Mouse (Mus musculus) megakaryocyte, embryonic 14.5 days (primary cell): ENCODE data around the gene Sgip1. TPM values are rescaled to one million over a fixed set of nuclear protein-coding genes. Genes with fewer than 3 reads are reported as not detected.

Experiments
- H3K27me3 ChIP-seq: replicated peaks from 2 replicates; pipeline ENCODE3; 2012; ENCODE audit warnings: inconsistent platforms
- H3K36me3 ChIP-seq: replicated peaks from 2 replicates; pipeline ENCODE3; 2012; ENCODE audit warnings: low read length, inconsistent platforms, mixed read lengths
- H3K4me1 ChIP-seq: 2 replicates; pipeline ENCODE4 v1.6.1; 2012; ENCODE audit warnings: inconsistent platforms
- H3K4me3 ChIP-seq: replicated peaks from 2 replicates; pipeline ENCODE3; 2012; ENCODE audit warnings: moderate library complexity, mild to moderate bottlenecking, inconsistent platforms
- H3K9me3 ChIP-seq: 2 replicates; pipeline ENCODE4 v1.6.1; 2012; ENCODE audit warnings: inconsistent platforms
- FLI1 ChIP-seq: IDR thresholded peaks from 2 replicates; pipeline ENCODE4 v1.6.1; 2012; ENCODE audit warnings: low read length, inconsistent platforms, mixed read lengths
- GATA1 ChIP-seq: IDR thresholded peaks from 3 replicates; pipeline ENCODE4 v1.6.1; 2012; ENCODE audit warnings: mixed read lengths, low read length, inconsistent platforms, borderline replicate concordance
- polyA plus RNA-seq: library from polyadenylated mRNA; stranded (reverse); fragments of >175 nt; gene quantifications from 2 replicates; pipeline ENCODE4 v1.2.3, GENCODE M21; 2012; ENCODE audit warnings: low replicate concordance; ENCODE audit not compliant: insufficient read depth

The Sgip1 gene
- polyA plus RNA-seq, 1 experiment = not detected

DNA sequence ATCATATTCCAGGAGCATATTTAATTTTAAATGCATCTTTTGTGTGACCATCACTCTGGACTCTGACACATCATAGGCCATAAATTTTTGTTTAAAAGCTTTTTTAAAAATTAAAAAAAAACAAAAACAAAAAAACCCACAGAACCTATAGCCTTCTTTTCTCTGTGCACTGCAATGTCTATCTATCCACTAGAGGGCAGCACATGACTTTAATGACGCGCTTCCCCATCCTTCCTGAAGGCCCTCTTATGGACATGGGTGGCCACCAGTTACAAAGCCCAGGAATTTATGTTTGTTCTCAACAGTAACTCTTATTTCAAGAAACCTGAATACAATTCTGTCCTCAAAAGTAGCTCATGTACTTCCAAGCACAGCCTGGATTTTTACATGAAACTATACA, 245.8 kb downstream of the Sgip1 start:
- no peaks in the 10 kb centered on the region for H3K9me3 ChIP-seq
- no peaks in the 10 kb centered on the region for H3K36me3 ChIP-seq
- TF ChIP-seq GATA1 (no peak), FLI1 (no peak)
- no peaks in the 10 kb centered on the region for H3K27me3 ChIP-seq
- no peak overlapping the region for H3K4me3 ChIP-seq
- peaks cover 11% of the 10 kb centered on the region for H3K4me1 ChIP-seq

DNA sequence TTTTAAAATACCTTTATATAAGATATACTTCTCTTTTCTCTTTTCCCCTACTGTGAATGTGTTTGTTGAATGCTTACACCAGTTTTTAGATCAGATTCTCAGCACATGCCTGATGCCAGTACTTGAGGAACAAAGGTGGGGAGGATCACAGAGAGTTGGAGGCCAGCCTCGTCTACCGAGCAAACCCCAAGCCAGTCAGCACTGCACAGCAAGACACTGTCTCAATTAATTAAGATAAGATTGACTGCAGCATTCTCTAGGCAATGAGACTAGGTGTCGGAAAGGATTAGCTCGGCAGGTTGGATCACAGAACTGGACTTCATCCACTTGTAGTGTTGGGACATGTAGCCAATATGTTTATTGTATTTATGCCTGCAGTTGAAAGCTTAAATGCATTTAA, 246.2 kb downstream of the Sgip1 start:
- Histone ChIP-seq H3K27me3 (no peaks in the 10 kb centered on the region), H3K4me1 (peaks cover 11% of the 10 kb centered on the region), H3K4me3 (no peak overlapping the region), H3K36me3 (no peaks in the 10 kb centered on the region), H3K9me3 (no peaks in the 10 kb centered on the region)
- no peak for TF ChIP-seq GATA1
- no peak for TF ChIP-seq FLI1

DNA sequence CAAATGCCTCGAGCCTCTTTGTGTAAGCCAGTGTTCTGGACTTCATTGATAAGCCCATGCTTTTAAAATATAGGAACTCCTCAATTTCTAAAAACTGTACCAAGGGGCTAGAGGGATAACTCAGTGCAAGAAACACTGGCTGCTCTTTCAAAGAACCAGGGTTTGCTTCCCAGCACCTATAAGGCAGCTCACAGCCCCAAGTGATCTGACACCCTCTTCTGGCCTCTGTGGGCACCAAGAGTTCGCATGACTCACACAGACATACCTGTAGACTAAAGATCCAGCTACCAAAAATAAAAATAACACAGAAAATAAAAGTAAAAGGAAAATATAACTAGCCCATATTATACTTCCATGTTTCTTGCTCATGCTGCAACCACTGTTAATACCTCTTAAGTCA, 246.7 kb downstream of the Sgip1 start:
- H3K4me3 ChIP-seq = no peak overlapping the region
- H3K9me3 ChIP-seq = no peaks in the 10 kb centered on the region
- no peak for TF ChIP-seq GATA1
- no peak for TF ChIP-seq FLI1
- H3K27me3 ChIP-seq = no peaks in the 10 kb centered on the region
- H3K36me3 ChIP-seq = no peaks in the 10 kb centered on the region
- peaks cover 11% of the 10 kb centered on the region for H3K4me1 ChIP-seq

DNA sequence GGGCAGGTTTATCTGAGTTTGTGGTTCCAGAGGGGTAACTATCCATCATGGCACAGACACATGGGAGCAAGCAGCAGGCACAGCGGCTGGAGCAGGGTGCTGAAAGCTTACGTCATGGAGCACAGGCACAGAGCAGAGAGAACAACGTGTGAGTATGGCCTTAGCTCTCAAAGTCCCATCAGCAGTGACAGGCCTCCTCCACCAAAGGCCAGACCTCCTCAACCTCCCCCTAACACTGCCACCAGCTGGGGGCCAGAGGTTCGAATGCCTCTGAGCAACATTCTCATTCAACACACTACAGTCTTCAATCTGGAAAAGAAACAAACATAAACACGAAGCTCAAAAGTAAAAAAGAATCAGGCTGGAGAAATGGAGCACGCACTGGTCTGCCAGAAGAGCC, 247.4 kb downstream of the Sgip1 start:
- no peaks in the 10 kb centered on the region for H3K9me3 ChIP-seq
- H3K4me1 ChIP-seq = peaks cover 11% of the 10 kb centered on the region
- no peaks in the 10 kb centered on the region for H3K36me3 ChIP-seq
- no peaks in the 10 kb centered on the region for H3K27me3 ChIP-seq
- no peak for TF ChIP-seq FLI1
- TF ChIP-seq GATA1 = no peak
- no peak overlapping the region for H3K4me3 ChIP-seq

DNA sequence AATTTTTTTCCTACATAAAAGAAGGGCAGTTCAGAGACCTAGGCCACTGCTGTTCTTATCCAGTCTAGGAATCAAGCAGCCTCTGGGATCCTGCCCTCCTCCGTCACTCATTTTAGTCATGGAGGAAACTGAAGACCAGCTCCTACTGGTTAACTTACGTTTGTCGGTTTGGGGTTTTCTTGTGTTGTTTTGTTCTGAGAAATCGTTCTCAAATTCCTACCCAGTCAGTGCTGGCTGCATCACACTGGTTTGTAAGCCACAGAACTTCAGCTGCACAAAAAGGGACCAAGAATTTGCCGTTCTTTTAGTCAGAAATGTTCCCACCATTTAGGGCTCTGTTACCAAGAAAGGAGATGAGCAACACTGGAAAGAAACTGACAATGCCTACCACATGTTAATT, 248.3 kb downstream of the Sgip1 start:
- Histone ChIP-seq H3K27me3 (no peaks in the 10 kb centered on the region), H3K4me1 (peaks cover 11% of the 10 kb centered on the region), H3K4me3 (no peak overlapping the region), H3K9me3 (no peaks in the 10 kb centered on the region), H3K36me3 (no peaks in the 10 kb centered on the region)
- TF ChIP-seq GATA1 = no peak
- TF ChIP-seq FLI1 = no peak

DNA sequence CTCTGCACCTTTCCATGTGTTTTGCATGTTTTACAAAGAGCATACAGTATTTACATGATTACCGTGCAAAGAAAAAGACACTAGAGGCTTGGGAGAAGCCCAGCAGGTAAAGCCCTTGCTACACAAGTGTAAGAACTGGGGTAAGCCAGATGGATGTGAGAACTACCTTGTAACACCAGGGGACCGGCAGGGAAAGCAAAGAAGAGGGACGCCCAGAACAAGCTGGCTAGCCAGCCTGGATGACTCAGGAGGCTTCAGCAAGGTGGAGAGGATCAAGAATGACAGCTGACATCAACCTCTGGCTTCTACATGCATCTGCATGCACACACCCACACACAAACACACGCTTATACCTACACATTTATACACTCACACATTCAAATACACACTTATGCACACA, 248.9 kb downstream of the Sgip1 start:
- Histone ChIP-seq H3K4me3 (no peak overlapping the region), H3K4me1 (peaks cover 11% of the 10 kb centered on the region), H3K27me3 (no peaks in the 10 kb centered on the region), H3K9me3 (no peaks in the 10 kb centered on the region), H3K36me3 (no peaks in the 10 kb centered on the region)
- TF ChIP-seq FLI1 (no peak), GATA1 (no peak)

DNA sequence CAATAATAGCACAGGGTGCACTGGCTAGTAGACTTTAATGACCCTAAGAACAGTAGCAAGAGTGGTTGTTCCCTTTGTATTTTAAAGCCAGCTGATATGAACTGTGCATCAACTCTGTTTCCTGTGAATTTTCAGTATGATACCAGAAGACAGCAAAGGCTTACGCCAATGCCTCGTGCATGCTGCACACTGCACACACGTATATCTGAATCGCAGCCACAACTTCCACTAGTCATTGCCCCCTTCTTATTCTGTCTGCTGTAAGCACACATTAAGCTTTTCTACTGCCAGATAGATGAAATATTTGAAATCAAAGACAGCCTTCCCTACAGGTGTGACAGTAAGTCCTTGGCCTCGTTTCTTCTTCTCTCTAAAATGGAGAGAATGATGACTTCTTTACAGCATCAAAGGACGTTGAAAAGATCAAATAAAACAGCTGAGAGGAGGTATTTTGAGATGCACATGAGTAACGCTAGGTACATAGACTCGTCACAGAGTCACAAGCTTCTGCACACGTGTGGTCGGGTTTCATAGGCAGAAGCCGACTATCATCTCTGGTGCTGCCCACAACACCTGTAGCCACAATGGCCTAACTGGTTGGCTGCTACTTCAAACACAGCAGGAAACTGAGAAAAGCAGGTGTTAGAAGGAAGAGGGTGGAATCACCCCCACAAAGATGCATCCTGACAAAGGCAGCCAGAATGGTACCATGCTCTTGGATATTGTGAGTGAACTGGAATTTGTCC, 249.7 kb downstream of the Sgip1 start:
- TF ChIP-seq FLI1 = no peak
- no peak for TF ChIP-seq GATA1
- Histone ChIP-seq H3K27me3 (no peaks in the 10 kb centered on the region), H3K4me3 (no peak overlapping the region)

DNA sequence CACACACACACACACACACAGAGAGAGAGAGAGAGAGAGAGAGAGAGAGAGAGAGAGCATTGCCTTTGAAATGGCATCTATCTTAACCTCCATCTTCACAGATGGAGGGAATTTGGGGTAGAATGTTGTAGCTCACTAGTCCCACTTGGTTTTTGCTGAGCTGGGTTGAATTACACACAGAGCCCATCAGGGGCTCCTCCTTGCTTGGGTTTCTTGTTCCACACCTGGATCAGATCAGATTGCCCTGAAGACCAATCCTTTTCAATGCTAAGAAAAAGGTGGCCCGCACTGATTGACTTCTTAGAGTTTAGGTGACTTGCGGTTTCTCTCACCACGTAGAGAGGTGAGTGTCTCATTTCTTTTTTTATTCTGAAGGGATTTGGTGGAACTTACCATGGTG, 250.6 kb downstream of the Sgip1 start:
- H3K4me1 ChIP-seq = peaks cover 6% of the 10 kb centered on the region
- H3K9me3 ChIP-seq = no peaks in the 10 kb centered on the region
- H3K36me3 ChIP-seq = no peaks in the 10 kb centered on the region
- H3K4me3 ChIP-seq = no peak overlapping the region
- H3K27me3 ChIP-seq = no peaks in the 10 kb centered on the region
- TF ChIP-seq FLI1 (no peak), GATA1 (no peak)

More for the DNA sequence above, 249.7 kb downstream of the Sgip1 start:
- H3K4me1 ChIP-seq = peaks cover 11% of the 10 kb centered on the region
- no peaks in the 10 kb centered on the region for H3K9me3 ChIP-seq
- no peaks in the 10 kb centered on the region for H3K36me3 ChIP-seq

DNA sequence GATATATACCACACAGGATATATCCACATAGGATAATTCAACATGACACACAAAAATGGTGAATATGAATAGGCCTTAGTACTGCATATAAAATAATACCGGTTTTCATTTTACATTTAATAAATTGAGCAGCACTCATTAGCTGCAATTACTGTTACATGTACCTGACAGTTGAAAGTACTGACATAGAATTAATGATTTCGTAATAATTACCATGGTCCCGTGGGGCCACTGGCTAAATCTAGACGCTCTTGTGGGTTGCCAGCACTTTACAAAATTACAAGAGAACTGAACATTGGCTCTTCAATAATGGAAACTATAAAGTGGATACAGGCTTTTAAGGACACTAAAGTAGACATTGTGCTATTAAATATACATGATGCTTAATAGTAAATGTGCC, 263.6 kb downstream of the Sgip1 start:
- Histone ChIP-seq H3K4me3 (no peak overlapping the region), H3K9me3 (no peaks in the 10 kb centered on the region), H3K36me3 (no peaks in the 10 kb centered on the region), H3K27me3 (peaks cover 3% of the 10 kb centered on the region), H3K4me1 (no peaks in the 10 kb centered on the region)
- TF ChIP-seq FLI1 = no peak
- no peak for TF ChIP-seq GATA1

DNA sequence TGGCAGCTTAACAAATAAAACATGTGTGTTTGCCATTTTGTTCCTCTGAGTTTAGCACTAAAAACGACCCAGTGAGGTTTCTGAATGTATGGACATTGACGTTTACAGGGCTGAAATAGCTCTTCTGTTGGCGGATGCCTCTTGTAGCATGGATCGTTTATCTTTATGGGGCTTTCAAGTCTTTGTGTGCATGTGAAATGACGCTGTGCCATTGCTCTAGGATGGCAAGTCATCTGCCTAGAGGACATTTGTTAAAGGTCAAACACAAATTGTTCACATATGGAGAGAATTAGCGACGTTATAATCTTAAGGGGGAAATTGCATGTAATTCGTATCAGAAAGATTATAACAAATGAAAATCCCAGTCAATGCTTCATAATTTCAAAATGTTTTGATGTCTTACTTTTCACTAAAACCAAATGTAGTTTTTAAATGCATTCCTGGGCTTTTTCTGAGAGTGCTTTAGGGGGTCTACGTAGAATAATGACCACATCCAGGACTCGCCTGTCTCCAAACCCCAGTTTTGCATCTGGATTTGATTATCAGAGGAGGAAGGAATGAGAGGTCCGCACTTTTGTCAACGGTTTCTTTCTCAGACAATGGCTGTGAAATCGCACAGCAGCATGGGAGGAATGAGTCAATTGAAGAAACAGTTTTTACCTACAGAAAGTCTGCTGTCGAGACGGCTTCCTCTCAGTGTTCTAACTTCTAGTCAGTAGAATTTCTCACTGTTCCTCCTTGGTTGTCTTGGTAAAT, 264.3 kb downstream of the Sgip1 start:
- no peak overlapping the region for H3K4me3 ChIP-seq
- no peaks in the 10 kb centered on the region for H3K4me1 ChIP-seq
- H3K36me3 ChIP-seq = no peaks in the 10 kb centered on the region
- no peaks in the 10 kb centered on the region for H3K9me3 ChIP-seq
- TF ChIP-seq GATA1 = no peak
- TF ChIP-seq FLI1 = no peak
- peaks cover 3% of the 10 kb centered on the region for H3K27me3 ChIP-seq
